Mouse (Mus musculus): ENCODE measurements around the gene Edem2. TPM values are rescaled to one million over a fixed set of nuclear protein-coding genes. Genes with fewer than 3 reads are reported as not detected.
A peak's percentile ranks its signal among the peaks of the same experiment; 100 is the strongest.

Edem2 gene
- polyA plus RNA-seq, 1 experiment from 2014 or later, result 47.1 TPM

DNA sequence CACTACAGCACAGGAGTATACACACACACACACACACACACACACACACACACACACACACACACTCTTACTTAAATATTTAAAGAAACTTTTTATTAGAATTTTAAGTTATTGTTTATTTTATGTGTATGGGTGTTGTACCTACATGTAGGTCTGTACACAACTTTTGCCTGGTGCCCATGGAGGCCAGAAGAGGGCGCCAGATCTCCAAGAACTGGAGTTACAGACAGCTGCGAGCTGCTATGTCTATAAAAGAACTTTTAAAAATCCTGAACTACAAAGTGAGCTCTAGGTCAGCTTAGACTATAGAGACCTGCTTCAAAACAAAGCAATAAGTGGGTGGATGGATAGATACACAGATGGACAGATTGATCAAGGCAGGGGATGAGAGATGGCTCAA, 55.7 kb downstream of the Edem2 start:
- H3K9ac ChIP-seq (ENCODE audit: low read length), result no peak overlapping the region
- H3K4me1 ChIP-seq (replicated peaks; ENCODE audit: control insufficient read depth, insufficient read depth, low read length), result no peaks in the 10 kb centered on the region
- no peaks in the 10 kb centered on the region for H3K27me3 ChIP-seq (replicated peaks; ENCODE audit: control insufficient read depth, insufficient read depth, low read length)
- H3K9me3 ChIP-seq (ENCODE audit: control insufficient read depth, low read length), result no peaks in the 10 kb centered on the region
- no peak for ATAC-seq (replicated peaks; ENCODE audit: low FRiP score, low TSS enrichment, low read depth)
- H3K4me3 ChIP-seq (ENCODE audit: low read depth, low read length), result no peak overlapping the region
- H3K4me2 ChIP-seq (ENCODE audit: low read length), result no peak overlapping the region
- DNase-seq (ENCODE audit: low spot score), result peak; percentile 67
- H3K27ac ChIP-seq (ENCODE audit: low read depth), result no peak overlapping the region
- WGBS, result 27% methylated on average over 2 of the region's 2 CpGs
- peaks cover 35% of the 10 kb centered on the region for H3K36me3 ChIP-seq (ENCODE audit: control insufficient read depth, insufficient read depth, low read length)

DNA sequence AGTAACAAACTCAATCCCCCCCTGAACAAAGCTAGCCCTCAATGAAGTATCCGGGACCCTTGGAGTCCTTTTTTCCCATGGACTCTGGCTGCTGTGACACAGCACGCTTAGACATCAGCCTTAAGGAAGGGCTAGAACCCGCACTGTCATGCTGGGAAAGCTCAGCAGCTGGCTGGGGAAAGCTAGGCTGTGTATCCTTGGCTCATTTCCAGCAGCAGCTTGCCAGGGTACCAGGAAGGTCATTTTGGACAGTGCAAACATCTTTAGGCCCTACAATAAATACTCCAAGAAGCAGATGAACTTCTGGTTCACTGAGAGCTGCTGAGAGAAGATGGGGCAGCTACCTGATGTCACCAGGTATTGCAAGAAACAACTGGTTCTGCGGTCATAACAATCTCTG, 58.0 kb downstream of the Edem2 start:
- Histone ChIP-seq H3K36me3 (ENCODE audit: control insufficient read depth, insufficient read depth, low read length) (peaks cover 54% of the 10 kb centered on the region), H3K4me1 (replicated peaks; ENCODE audit: control insufficient read depth, insufficient read depth, low read length) (no peaks in the 10 kb centered on the region), H3K27ac (ENCODE audit: low read depth) (no peak overlapping the region), H3K4me3 (ENCODE audit: low read depth, low read length) (no peak overlapping the region), H3K27me3 (replicated peaks; ENCODE audit: control insufficient read depth, insufficient read depth, low read length) (no peaks in the 10 kb centered on the region), H3K9me3 (ENCODE audit: control insufficient read depth, low read length) (no peaks in the 10 kb centered on the region), H3K4me2 (ENCODE audit: low read length) (no peak overlapping the region), H3K9ac (ENCODE audit: low read length) (no peak overlapping the region)
- no peak for ATAC-seq (replicated peaks; ENCODE audit: low FRiP score, low TSS enrichment, low read depth)
- 77% methylated on average over 4 of the region's 4 CpGs for WGBS
- DNase-seq (ENCODE audit: low spot score), result no peak

DNA sequence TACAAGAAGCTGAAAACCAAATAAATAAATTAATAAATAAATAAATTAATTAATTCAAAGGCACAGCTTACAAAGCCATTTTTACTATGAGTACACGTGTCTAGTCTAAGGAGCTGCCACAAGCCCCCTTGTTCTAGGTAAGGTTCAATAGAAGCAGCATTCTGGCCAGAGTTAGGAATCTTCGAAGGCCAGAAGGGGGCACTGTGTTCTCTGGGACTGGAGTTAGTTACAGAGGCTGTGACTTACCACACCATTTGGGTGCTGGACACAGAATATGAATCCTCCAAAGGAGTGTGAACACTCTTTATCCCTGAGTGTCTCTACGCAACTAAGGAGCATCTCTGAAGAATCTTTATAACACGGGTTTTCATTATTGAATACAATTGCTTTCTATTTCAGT, 60.8 kb downstream of the Edem2 start:
- Histone ChIP-seq H3K9ac (ENCODE audit: low read length) (no peak overlapping the region), H3K9me3 (ENCODE audit: control insufficient read depth, low read length) (no peaks in the 10 kb centered on the region), H3K4me1 (replicated peaks; ENCODE audit: control insufficient read depth, insufficient read depth, low read length) (no peaks in the 10 kb centered on the region), H3K4me3 (ENCODE audit: low read depth, low read length) (no peak overlapping the region), H3K36me3 (ENCODE audit: control insufficient read depth, insufficient read depth, low read length) (peaks cover 82% of the 10 kb centered on the region), H3K27ac (ENCODE audit: low read depth) (no peak overlapping the region), H3K4me2 (ENCODE audit: low read length) (no peak overlapping the region), H3K27me3 (replicated peaks; ENCODE audit: control insufficient read depth, insufficient read depth, low read length) (no peaks in the 10 kb centered on the region)
- WGBS, result 90% methylated on average over 4 of the region's 4 CpGs
- DNase-seq (ENCODE audit: low spot score), result no peak
- ATAC-seq (replicated peaks; ENCODE audit: low FRiP score, low TSS enrichment, low read depth), result no peak

DNA sequence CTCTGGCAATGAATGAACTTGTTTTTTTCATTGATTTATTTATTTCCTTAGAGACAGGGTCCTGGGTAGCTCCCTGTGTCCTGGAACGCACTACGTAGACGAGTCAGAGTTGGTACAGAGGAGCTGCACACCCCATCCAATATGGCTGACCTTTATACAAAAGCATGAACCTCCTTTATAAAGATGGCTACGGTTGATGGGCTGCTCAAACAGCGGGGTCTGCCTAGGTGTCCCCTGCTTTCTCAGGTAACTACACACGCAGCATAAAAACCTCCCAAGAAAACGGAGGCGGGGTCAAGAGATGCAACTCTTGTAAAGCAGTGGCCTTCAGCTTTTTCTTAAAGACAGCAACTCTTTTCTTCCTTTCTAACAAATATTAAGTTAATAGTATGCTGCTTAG, 61.4 kb downstream of the Edem2 start:
- ATAC-seq (replicated peaks; ENCODE audit: low FRiP score, low TSS enrichment, low read depth) (no peak), DNase-seq (ENCODE audit: low spot score) (no peak)
- H3K27me3 ChIP-seq (replicated peaks; ENCODE audit: control insufficient read depth, insufficient read depth, low read length), result no peaks in the 10 kb centered on the region
- H3K4me1 ChIP-seq (replicated peaks; ENCODE audit: control insufficient read depth, insufficient read depth, low read length), result no peaks in the 10 kb centered on the region
- no peak overlapping the region for H3K4me3 ChIP-seq (ENCODE audit: low read depth, low read length)
- no peak overlapping the region for H3K27ac ChIP-seq (ENCODE audit: low read depth)
- H3K36me3 ChIP-seq (ENCODE audit: control insufficient read depth, insufficient read depth, low read length), result peaks cover 87% of the 10 kb centered on the region
- no peak overlapping the region for H3K9ac ChIP-seq (ENCODE audit: low read length)
- no peaks in the 10 kb centered on the region for H3K9me3 ChIP-seq (ENCODE audit: control insufficient read depth, low read length)
- WGBS, result 98% methylated on average over 8 of the region's 8 CpGs
- no peak overlapping the region for H3K4me2 ChIP-seq (ENCODE audit: low read length)

DNA sequence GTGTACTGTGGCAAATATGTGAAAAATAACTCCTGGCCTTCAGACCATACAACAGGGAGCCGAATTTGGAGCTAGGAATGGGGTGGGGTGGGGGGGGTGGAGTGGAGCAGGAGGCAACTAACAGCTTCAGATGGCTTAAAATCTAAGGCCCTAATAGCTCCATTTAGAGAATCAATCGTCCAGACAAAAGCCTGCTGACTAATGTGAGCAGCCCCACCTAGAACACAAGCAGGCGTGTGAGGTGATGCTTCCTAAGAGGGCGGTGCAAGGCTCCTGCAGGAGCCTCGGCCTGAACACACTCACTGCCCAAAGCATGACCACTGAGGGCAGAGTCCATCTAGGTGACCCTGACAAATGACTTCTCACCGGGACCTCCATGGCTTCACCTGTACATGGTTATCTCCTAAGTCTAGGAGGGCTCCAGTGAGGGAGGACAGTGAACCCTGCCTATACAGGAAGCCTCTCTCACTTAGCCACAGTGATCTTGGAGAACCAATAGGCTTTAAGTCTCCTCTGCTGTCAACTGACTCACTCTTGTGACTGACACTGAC, 65.3 kb downstream of the Edem2 start:
- ATAC-seq (replicated peaks; ENCODE audit: low FRiP score, low TSS enrichment, low read depth) (no peak), DNase-seq (ENCODE audit: low spot score) (no peak)
- no peak overlapping the region for H3K9ac ChIP-seq (ENCODE audit: low read length)
- peaks cover 92% of the 10 kb centered on the region for H3K36me3 ChIP-seq (ENCODE audit: control insufficient read depth, insufficient read depth, low read length)
- H3K27ac ChIP-seq (ENCODE audit: low read depth), result no peak overlapping the region
- H3K4me2 ChIP-seq (ENCODE audit: low read length), result no peak overlapping the region
- H3K4me1 ChIP-seq (replicated peaks; ENCODE audit: control insufficient read depth, insufficient read depth, low read length), result no peaks in the 10 kb centered on the region
- WGBS, result 85% methylated on average over 6 of the region's 6 CpGs
- no peaks in the 10 kb centered on the region for H3K27me3 ChIP-seq (replicated peaks; ENCODE audit: control insufficient read depth, insufficient read depth, low read length)
- no peak overlapping the region for H3K4me3 ChIP-seq (ENCODE audit: low read depth, low read length)
- no peaks in the 10 kb centered on the region for H3K9me3 ChIP-seq (ENCODE audit: control insufficient read depth, low read length)

DNA sequence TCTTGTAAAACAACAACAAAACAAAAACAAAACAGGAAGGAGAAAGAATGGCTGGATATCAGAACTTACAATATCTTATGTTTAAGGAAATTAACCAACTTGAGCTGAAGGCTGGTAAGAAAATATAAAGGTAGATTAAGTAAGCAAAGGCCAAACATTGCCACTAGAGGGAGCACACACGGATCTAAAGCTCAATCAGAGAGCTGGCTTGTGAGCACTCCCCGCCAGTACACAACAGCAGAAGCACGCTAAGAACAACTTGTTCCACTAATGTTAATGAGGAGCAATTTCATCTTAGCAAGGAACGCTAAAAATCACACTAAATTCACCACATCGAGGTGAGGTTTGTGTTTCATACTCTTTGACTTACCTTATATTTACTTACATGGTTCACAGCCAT, 66.2 kb downstream of the Edem2 start:
- no peaks in the 10 kb centered on the region for H3K9me3 ChIP-seq (ENCODE audit: control insufficient read depth, low read length)
- DNase-seq (ENCODE audit: low spot score) (peak; percentile 70), ATAC-seq (replicated peaks; ENCODE audit: low FRiP score, low TSS enrichment, low read depth) (no peak)
- no peak overlapping the region for H3K4me2 ChIP-seq (ENCODE audit: low read length)
- H3K9ac ChIP-seq (ENCODE audit: low read length), result no peak overlapping the region
- H3K27ac ChIP-seq (ENCODE audit: low read depth), result no peak overlapping the region
- H3K36me3 ChIP-seq (ENCODE audit: control insufficient read depth, insufficient read depth, low read length), result peaks cover 89% of the 10 kb centered on the region
- no peaks in the 10 kb centered on the region for H3K4me1 ChIP-seq (replicated peaks; ENCODE audit: control insufficient read depth, insufficient read depth, low read length)
- 23% methylated on average over 5 of the region's 5 CpGs for WGBS
- no peaks in the 10 kb centered on the region for H3K27me3 ChIP-seq (replicated peaks; ENCODE audit: control insufficient read depth, insufficient read depth, low read length)
- no peak overlapping the region for H3K4me3 ChIP-seq (ENCODE audit: low read depth, low read length)

DNA sequence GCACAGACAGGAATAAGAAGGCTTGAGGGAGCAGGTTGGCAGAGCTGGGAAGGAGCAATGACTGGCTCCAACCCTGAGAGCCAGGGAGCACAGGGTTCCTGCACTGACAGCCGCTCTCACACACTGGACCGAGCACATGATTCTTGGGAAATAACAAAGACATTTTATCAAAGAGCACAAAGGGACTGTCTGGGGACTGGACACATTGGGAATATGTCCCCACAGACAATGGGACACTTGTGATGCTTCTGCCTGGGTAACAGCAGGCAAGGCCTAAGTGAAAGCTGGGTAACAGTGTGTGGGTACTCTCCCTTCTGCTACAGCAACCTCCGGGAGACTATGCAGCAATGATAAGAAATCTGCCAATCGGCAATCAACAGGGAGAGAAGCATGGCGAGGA, 66.9 kb downstream of the Edem2 start:
- Histone ChIP-seq H3K9me3 (ENCODE audit: control insufficient read depth, low read length) (no peaks in the 10 kb centered on the region), H3K9ac (ENCODE audit: low read length) (no peak overlapping the region), H3K4me3 (ENCODE audit: low read depth, low read length) (no peak overlapping the region), H3K4me2 (ENCODE audit: low read length) (no peak overlapping the region), H3K36me3 (ENCODE audit: control insufficient read depth, insufficient read depth, low read length) (peaks cover 89% of the 10 kb centered on the region), H3K4me1 (replicated peaks; ENCODE audit: control insufficient read depth, insufficient read depth, low read length) (no peaks in the 10 kb centered on the region), H3K27ac (ENCODE audit: low read depth) (no peak overlapping the region), H3K27me3 (replicated peaks; ENCODE audit: control insufficient read depth, insufficient read depth, low read length) (no peaks in the 10 kb centered on the region)
- no peak for DNase-seq (ENCODE audit: low spot score)
- no peak for ATAC-seq (replicated peaks; ENCODE audit: low FRiP score, low TSS enrichment, low read depth)
- 91% methylated on average over 5 of the region's 5 CpGs for WGBS

DNA sequence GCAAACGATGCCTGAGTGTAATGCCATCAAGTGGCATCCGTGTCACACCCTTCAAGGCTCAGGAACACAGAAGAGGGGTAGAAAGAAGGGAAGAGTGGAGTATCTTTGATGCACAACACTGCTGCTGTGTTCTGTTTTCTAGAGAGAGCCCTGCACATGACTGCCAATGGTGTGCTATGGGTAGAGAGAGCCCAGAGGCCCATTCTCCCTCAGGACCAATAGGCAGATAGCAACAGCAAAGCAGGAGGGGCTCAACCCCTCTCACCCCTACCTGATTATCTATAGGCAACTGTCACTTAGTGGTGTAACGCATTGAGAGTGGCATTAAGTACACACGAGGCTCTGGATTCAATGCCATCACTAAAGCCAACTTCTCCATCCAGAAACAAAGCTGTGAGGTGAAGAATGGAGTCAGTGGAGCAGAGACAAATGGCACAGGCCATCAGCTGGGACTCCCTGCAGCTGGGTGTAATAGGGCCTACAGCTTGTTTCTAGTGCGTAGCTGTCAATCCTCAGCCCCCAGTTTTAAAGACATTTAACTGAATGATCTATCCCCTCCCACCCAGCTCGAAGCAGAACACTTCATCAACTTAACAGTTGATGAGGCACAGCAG, 73.4 kb downstream of the Edem2 start:
- Histone ChIP-seq H3K9ac (ENCODE audit: low read length) (no peak overlapping the region), H3K36me3 (ENCODE audit: control insufficient read depth, insufficient read depth, low read length) (peaks cover 93% of the 10 kb centered on the region), H3K9me3 (ENCODE audit: control insufficient read depth, low read length) (no peaks in the 10 kb centered on the region), H3K27me3 (replicated peaks; ENCODE audit: control insufficient read depth, insufficient read depth, low read length) (no peaks in the 10 kb centered on the region), H3K27ac (ENCODE audit: low read depth) (no peak overlapping the region), H3K4me3 (ENCODE audit: low read depth, low read length) (no peak overlapping the region), H3K4me1 (replicated peaks; ENCODE audit: control insufficient read depth, insufficient read depth, low read length) (no peaks in the 10 kb centered on the region), H3K4me2 (ENCODE audit: low read length) (no peak overlapping the region)
- ATAC-seq (replicated peaks; ENCODE audit: low FRiP score, low TSS enrichment, low read depth) (no peak), DNase-seq (ENCODE audit: low spot score) (no peak)
- 92% methylated on average over 6 of the region's 6 CpGs for WGBS

DNA sequence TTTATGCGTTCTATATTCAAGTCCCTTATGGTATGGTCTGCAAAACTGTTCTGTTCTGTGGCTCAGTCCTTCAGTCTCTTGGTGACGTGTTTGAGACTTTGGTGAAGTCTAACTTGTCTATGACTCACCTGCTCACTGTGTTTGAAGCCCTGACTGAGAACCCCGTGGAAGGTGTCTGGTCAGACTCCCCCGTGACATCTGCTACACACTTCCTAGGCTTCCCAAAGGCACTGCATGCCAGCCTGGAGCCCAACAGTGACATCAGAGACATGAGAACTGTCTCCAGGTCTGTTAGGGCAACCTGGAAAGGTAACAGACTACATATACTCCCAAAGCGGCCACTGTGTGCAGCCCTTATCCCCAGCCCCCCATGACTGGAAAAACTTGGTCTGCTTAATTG, 76.7 kb downstream of the Edem2 start:
- no peak overlapping the region for H3K27ac ChIP-seq (ENCODE audit: low read depth)
- no peak overlapping the region for H3K9ac ChIP-seq (ENCODE audit: low read length)
- no peaks in the 10 kb centered on the region for H3K9me3 ChIP-seq (ENCODE audit: control insufficient read depth, low read length)
- H3K36me3 ChIP-seq (ENCODE audit: control insufficient read depth, insufficient read depth, low read length), result peaks cover 97% of the 10 kb centered on the region
- H3K4me2 ChIP-seq (ENCODE audit: low read length), result no peak overlapping the region
- DNase-seq (ENCODE audit: low spot score) (no peak), ATAC-seq (replicated peaks; ENCODE audit: low FRiP score, low TSS enrichment, low read depth) (no peak)
- 93% methylated on average over 5 of the region's 5 CpGs for whole genome bisulfite sequencing
- H3K4me1 ChIP-seq (replicated peaks; ENCODE audit: control insufficient read depth, insufficient read depth, low read length), result no peaks in the 10 kb centered on the region
- H3K4me3 ChIP-seq (ENCODE audit: low read depth, low read length), result no peak overlapping the region
- H3K27me3 ChIP-seq (replicated peaks; ENCODE audit: control insufficient read depth, insufficient read depth, low read length), result no peaks in the 10 kb centered on the region
